In the genomic region with DNA sequence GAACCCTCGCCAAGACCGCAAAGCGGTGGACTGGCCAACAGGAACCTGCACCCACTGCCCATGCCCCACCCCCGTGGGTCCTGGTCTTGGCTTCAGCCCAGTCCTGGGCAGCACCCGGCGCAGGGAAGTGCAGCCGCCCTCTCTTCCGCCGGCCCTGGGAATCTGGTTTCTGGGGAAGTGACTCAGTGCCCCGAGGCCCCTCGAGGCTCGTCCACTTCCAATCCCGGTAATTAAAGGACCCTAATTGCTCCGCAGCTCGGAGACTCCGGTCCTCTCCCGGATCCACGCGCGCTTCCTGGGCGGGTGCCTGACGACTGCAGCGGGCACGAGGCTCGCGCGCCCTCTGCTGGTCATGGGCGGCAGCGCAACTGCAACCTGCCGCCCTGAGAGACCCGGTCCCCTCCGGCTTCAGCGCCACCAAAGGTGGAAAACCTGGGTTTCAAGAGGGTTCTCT, we compare ENCODE assay signal across 8 mouse cellular contexts. TPM values are rescaled to one million over a fixed set of nuclear protein-coding genes. Genes with fewer than 3 reads are reported as not detected.
DNase-seq lines count a peak whose midpoint lies in the region; ATAC-seq and TF ChIP-seq lines count a peak whose summit lies in the region.

No protein-coding gene starts in this region.

- peak overlapping the region; percentile 44 for H3K4me3 ChIP-seq in embryonic facial prominence, embryonic 11.5 days (ENCODE audit: low read depth, low read length)
- peak overlapping the region; percentile 56 for H3K4me3 ChIP-seq in heart, adult 2 months
- H3K4me3 ChIP-seq in midbrain, embryonic 16.5 days (ENCODE audit: low read depth, low read length) = peak overlapping the region; percentile 45

- peak overlapping the region; percentile 63 for H3K9ac ChIP-seq in embryonic facial prominence, embryonic 11.5 days (replicated peaks; ENCODE audit: low read length)
- H3K9ac ChIP-seq in heart, adult 2 months (ENCODE audit: low read depth, low read length) = peak overlapping the region; percentile 8
- peak overlapping the region; percentile 67 for H3K9ac ChIP-seq in midbrain, embryonic 16.5 days (ENCODE audit: low read depth, low read length)

- no peaks in the 10 kb centered on the region for H3K9me3 ChIP-seq in embryonic facial prominence, embryonic 11.5 days (replicated peaks; ENCODE audit: control insufficient read depth, low read length)
- no peaks in the 10 kb centered on the region for H3K9me3 ChIP-seq in midbrain, embryonic 16.5 days (replicated peaks; ENCODE audit: control insufficient read depth, low read length, poor library complexity, severe bottlenecking)

- DNase-seq in 3134 (ENCODE audit: extremely low read depth, insufficient read length, low spot score) = peak; percentile 79
- peak; percentile 92 for DNase-seq in adrenal gland, postnatal 14 days
- peak; percentile 82 for DNase-seq in embryonic facial prominence, embryonic 11.5 days (ENCODE audit: low spot score)
- DNase-seq in heart, adult 2 months = peak; percentile 91 to 94
- DNase-seq in kidney, adult 18-20 months = peak; percentile 90
- DNase-seq in liver = peak; percentile 84
- DNase-seq in spleen, postnatal 10 days (ENCODE audit: low spot score in 2 of 2) = peak; percentile 86 to 88

- peak; percentile 38; the same call in 1 of the 2 replicates for TF ChIP-seq POLR2A in heart, adult 2 months (IDR thresholded peaks at IDR 0.05; ENCODE audit: insufficient read depth, low read depth, low read length)

- H3K36me3 ChIP-seq in embryonic facial prominence, embryonic 11.5 days (replicated peaks; ENCODE audit: control insufficient read depth, insufficient read depth, low read depth, low read length) = no peaks in the 10 kb centered on the region
- H3K36me3 ChIP-seq in heart, adult 2 months (ENCODE audit: control insufficient read depth, insufficient read depth, low read length) = no peaks in the 10 kb centered on the region
- no peaks in the 10 kb centered on the region for H3K36me3 ChIP-seq in midbrain, embryonic 16.5 days (ENCODE audit: control insufficient read depth, insufficient read depth, low read length)

- intact Hi-C loops in heart, adult 2 months (cut with DNase I) = loop anchor here (1.0 to 10.0 kb wide), 3 partner anchors 27 to 215 kb away; no protein-coding TSS in a partner anchor

- no peaks in the 10 kb centered on the region for H3K79me2 ChIP-seq in heart, adult 2 months (replicated peaks; ENCODE audit: control insufficient read depth, insufficient read depth, low read length)

- H3K27ac ChIP-seq in embryonic facial prominence, embryonic 11.5 days (replicated peaks; ENCODE audit: low read depth, low read length) = no peak overlapping the region
- H3K27ac ChIP-seq in heart, adult 2 months = peak overlapping the region; percentile 52
- no peak overlapping the region for H3K27ac ChIP-seq in midbrain, embryonic 16.5 days (ENCODE audit: low read length)

- peak overlapping the region; percentile 83 for H3K4me2 ChIP-seq in embryonic facial prominence, embryonic 11.5 days (ENCODE audit: low read depth, low read length)
- H3K4me2 ChIP-seq in midbrain, embryonic 16.5 days (ENCODE audit: low read length) = peak overlapping the region; percentile 84

- TF ChIP-seq EP300 in heart, adult 2 months (IDR thresholded peaks at IDR 0.05; ENCODE audit: insufficient read depth, low read depth, low read length) = 0 out of 2 replicates have a peak, but pooled peaks have one; percentile 74

- TF ChIP-seq CTCF in heart, adult 2 months (IDR thresholded peaks at IDR 0.05) = no peak; the same call in 1 of the 2 replicates

- under 1% methylated on average over 33 of the region's 33 CpGs for WGBS in embryonic facial prominence, embryonic 11.5 days
- under 1% methylated on average over 33 of the region's 33 CpGs for WGBS in heart, adult 2 months
- WGBS in midbrain, embryonic 16.5 days = under 1% methylated on average over 33 of the region's 33 CpGs

- H3K27me3 ChIP-seq in embryonic facial prominence, embryonic 11.5 days (ENCODE audit: control insufficient read depth, insufficient read depth, low read length) = peaks cover 32% of the 10 kb centered on the region
- no peaks in the 10 kb centered on the region for H3K27me3 ChIP-seq in heart, adult 2 months (ENCODE audit: control insufficient read depth, insufficient read depth, low read length)
- peaks cover 26% of the 10 kb centered on the region for H3K27me3 ChIP-seq in midbrain, embryonic 16.5 days (ENCODE audit: control insufficient read depth, insufficient read depth, low read depth, low read length)

- ATAC-seq in embryonic facial prominence, embryonic 11.5 days (replicated peaks; ENCODE audit: insufficient number of reproducible peaks, low FRiP score, low TSS enrichment, low read depth) = no peak; the same call in 1 of the 2 replicates
- peak; percentile 56 for ATAC-seq in midbrain, embryonic 16.5 days

- H3K4me1 ChIP-seq in embryonic facial prominence, embryonic 11.5 days (ENCODE audit: control insufficient read depth, insufficient read depth, low read length) = peaks cover 3% of the 10 kb centered on the region; the same call in 1 of the 2 replicates
- H3K4me1 ChIP-seq in heart, adult 2 months (ENCODE audit: control insufficient read depth, insufficient read depth, low read length) = peaks cover 13% of the 10 kb centered on the region
- H3K4me1 ChIP-seq in midbrain, embryonic 16.5 days (ENCODE audit: control insufficient read depth, insufficient read depth, low read length) = peaks cover 17% of the 10 kb centered on the region

RNA-seq across cellular contexts. Expression of a gene that starts 5.2 kb away (rescaled TPM):
- 35.6 and 43.0 TPM in 2 replicates for total RNA-seq in adrenal gland, postnatal 14 days (2021)
- polyA plus RNA-seq in embryonic facial prominence, embryonic 11.5 days (2014; fragmentation: Nextera tagmentation; extraction: Ambion mirVana) = 7.8 and 8.7 TPM in 2 replicates
- total RNA-seq in heart, adult 2 months (2021) = 10 to 100 TPM; 21.6 to 22.5 TPM
- polyA plus RNA-seq in heart, adult 2 months (2012; rRNA removed) = 19.3 and 20.1 TPM in 2 replicates
- 6.1 and 6.7 TPM in 2 replicates for polyA plus RNA-seq in midbrain, embryonic 16.5 days (2015; fragmentation: Nextera tagmentation; extraction: Ambion mirVana)

RNA-seq across cellular contexts. Expression of a gene that starts 6.1 kb away (rescaled TPM):
- 7.1 and 8.8 TPM in 2 replicates for total RNA-seq in adrenal gland, postnatal 14 days (2021)
- 25.2 and 27.4 TPM in 2 replicates for polyA plus RNA-seq in embryonic facial prominence, embryonic 11.5 days (2014; fragmentation: Nextera tagmentation; extraction: Ambion mirVana)
- total RNA-seq in heart, adult 2 months (2021) = 1 to 10 TPM; 9.3 TPM
- polyA plus RNA-seq in heart, adult 2 months (2012; rRNA removed) = 12.5 and 12.7 TPM in 2 replicates
- 43.4 and 51.3 TPM in 2 replicates for polyA plus RNA-seq in midbrain, embryonic 16.5 days (2015; fragmentation: Nextera tagmentation; extraction: Ambion mirVana)

Comparison
In these comparisons a context has a peak if more than half of its experiments do, and no peak if none do; other contexts are left out.
1. H3K9ac ChIP-seq: peak in every context shown above with its lines; median percentile 67 in midbrain, embryonic 16.5 days; 63 in embryonic facial prominence, embryonic 11.5 days; 8 in heart, adult 2 months.